Mouse (Mus musculus): ENCODE data around the gene Fam78a. TPM values are rescaled to one million over a fixed set of nuclear protein-coding genes. Genes with fewer than 3 reads are reported as not detected.

Gene Fam78a
- polyA plus RNA-seq, 1 experiment, result 189 TPM

DNA sequence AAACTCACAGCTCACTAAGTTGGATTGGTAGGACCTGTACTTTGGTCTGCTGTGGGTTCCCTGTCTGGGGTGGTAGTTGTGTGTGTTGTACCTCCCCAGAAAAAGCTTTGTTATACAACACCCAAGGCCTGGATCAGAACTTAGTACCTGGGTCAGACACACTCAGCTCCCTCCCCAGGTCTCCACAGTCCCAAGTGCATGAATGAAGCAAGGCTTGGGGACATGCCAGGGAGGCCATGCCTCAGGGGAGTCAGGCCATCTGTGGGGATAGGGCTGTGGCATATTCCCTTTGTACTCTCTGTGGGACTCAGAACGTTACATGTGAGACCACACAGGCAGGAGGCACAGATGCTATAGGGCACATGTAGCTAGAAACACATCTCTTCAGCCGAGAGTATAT, 5.5 kb upstream of the Fam78a start:
- Histone ChIP-seq H3K27ac (ENCODE audit: control insufficient read depth, insufficient read depth, low read length) (no peak overlapping the region), H3K4me1 (replicated peaks; ENCODE audit: control insufficient read depth, insufficient read depth, low read length) (peaks cover 9% of the 10 kb centered on the region), H3K27me3 (ENCODE audit: control insufficient read depth, insufficient read depth, low read length) (no peaks in the 10 kb centered on the region), H3K36me3 (ENCODE audit: control insufficient read depth, insufficient read depth, low read length) (no peaks in the 10 kb centered on the region), H3K4me3 (ENCODE audit: control insufficient read depth, insufficient read depth, low read length) (no peak overlapping the region)
- no peak for TF ChIP-seq POLR2A (IDR thresholded peaks at IDR 0.05; ENCODE audit: control insufficient read depth, extremely low read depth, insufficient read depth, low read length, poor library complexity)
- WGBS, result 87% methylated on average over 2 of the region's 2 CpGs
- no peak for DNase-seq

DNA sequence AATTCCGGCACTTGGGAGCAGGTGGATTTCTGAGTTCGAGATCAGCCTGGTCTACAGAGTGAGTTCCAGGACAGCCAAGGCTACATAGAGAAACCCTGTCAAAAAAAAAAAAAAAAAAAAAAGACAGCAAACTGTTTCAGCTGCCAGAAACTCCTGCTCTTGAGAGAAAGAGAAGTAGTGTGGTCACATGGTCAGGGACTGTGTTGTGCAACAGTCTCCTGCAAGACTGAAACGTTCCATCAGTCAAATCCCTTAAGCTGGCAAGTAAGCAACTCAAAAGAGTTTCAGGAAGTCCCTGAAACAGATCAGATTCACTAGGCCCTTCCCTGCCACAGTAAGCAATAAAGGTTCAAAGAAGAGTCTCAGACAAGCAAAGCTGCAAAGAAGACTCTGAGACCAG, 4.9 kb upstream of the Fam78a start:
- H3K4me3 ChIP-seq (ENCODE audit: control insufficient read depth, insufficient read depth, low read length), result no peak overlapping the region
- 62% methylated on average over 3 of the region's 3 CpGs for WGBS
- peaks cover 11% of the 10 kb centered on the region for H3K4me1 ChIP-seq (replicated peaks; ENCODE audit: control insufficient read depth, insufficient read depth, low read length)
- no peaks in the 10 kb centered on the region for H3K36me3 ChIP-seq (ENCODE audit: control insufficient read depth, insufficient read depth, low read length)
- no peaks in the 10 kb centered on the region for H3K27me3 ChIP-seq (ENCODE audit: control insufficient read depth, insufficient read depth, low read length)
- no peak for DNase-seq
- TF ChIP-seq CTCF (IDR thresholded peaks at IDR 0.05; ENCODE audit: borderline replicate concordance, control insufficient read depth, extremely low read depth, insufficient read depth, low read length, poor library complexity) (no peak), POLR2A (IDR thresholded peaks at IDR 0.05; ENCODE audit: control insufficient read depth, extremely low read depth, insufficient read depth, low read length, poor library complexity) (no peak)
- H3K27ac ChIP-seq (ENCODE audit: control insufficient read depth, insufficient read depth, low read length), result no peak overlapping the region

DNA sequence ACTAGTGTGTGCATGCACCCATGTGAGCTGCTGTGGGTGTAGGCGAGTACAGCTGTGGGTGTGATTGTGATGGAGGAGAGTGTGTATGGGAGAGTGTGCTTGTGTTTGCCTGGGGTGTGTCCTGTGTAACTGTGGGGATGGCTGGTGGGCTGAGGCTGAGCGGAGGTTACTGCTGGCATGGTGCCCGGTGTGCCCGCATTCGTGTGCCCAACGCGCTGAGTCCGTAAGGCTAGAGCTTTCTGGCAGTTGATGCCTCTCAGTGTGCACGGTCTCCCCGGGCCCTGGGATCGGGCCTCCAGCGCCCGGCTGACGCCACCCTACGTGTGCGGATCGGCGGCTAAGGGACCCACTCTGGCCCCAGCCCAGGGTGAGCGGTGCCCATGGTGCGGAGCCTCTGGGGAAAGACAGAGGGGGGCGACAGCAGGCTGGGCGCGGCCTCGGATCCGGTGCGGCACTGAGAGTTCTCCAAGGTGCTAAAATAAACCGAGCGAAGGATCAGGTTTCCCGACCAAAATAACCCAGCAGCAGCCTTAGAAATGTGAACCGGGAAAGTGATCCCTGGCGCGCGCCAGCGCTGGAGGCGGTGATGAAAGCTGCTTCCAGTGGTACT, 3.8 kb upstream of the Fam78a start:
- Histone ChIP-seq H3K4me1 (replicated peaks; ENCODE audit: control insufficient read depth, insufficient read depth, low read length) (peaks cover 11% of the 10 kb centered on the region), H3K36me3 (ENCODE audit: control insufficient read depth, insufficient read depth, low read length) (no peaks in the 10 kb centered on the region), H3K27me3 (ENCODE audit: control insufficient read depth, insufficient read depth, low read length) (no peaks in the 10 kb centered on the region), H3K27ac (ENCODE audit: control insufficient read depth, insufficient read depth, low read length) (no peak overlapping the region), H3K4me3 (ENCODE audit: control insufficient read depth, insufficient read depth, low read length) (no peak overlapping the region)
- 7% methylated on average over 35 of the region's 35 CpGs for WGBS
- peak; percentile 17 for DNase-seq
- no peak for TF ChIP-seq POLR2A (IDR thresholded peaks at IDR 0.05; ENCODE audit: control insufficient read depth, extremely low read depth, insufficient read depth, low read length, poor library complexity)
- TF ChIP-seq CTCF (IDR thresholded peaks at IDR 0.05; ENCODE audit: borderline replicate concordance, control insufficient read depth, extremely low read depth, insufficient read depth, low read length, poor library complexity), result no peak

DNA sequence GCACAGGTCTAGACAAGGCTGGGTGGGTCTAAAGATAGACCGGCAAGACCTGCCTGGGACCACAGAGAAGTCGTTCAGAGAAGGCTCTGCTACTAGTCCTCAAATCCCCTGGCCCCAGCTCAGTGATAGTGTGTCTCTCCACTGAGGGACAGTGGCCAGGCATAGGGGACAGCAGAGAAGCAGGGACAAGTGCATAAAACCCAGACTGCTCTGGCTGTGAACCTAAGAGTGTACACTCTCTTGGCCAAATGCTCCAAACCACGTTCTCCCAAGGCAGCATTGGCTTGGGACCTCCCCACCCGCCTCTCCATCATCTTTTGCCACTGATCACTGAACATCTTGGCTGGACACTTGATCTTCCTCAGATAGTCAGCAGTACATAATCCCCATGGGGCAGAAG, 2.9 kb upstream of the Fam78a start:
- Histone ChIP-seq H3K36me3 (ENCODE audit: control insufficient read depth, insufficient read depth, low read length) (no peaks in the 10 kb centered on the region), H3K27me3 (ENCODE audit: control insufficient read depth, insufficient read depth, low read length) (no peaks in the 10 kb centered on the region), H3K4me1 (replicated peaks; ENCODE audit: control insufficient read depth, insufficient read depth, low read length) (peaks cover 11% of the 10 kb centered on the region), H3K27ac (ENCODE audit: control insufficient read depth, insufficient read depth, low read length) (no peak overlapping the region), H3K4me3 (ENCODE audit: control insufficient read depth, insufficient read depth, low read length) (no peak overlapping the region)
- no peak for TF ChIP-seq CTCF (IDR thresholded peaks at IDR 0.05; ENCODE audit: borderline replicate concordance, control insufficient read depth, extremely low read depth, insufficient read depth, low read length, poor library complexity)
- TF ChIP-seq POLR2A (IDR thresholded peaks at IDR 0.05; ENCODE audit: control insufficient read depth, extremely low read depth, insufficient read depth, low read length, poor library complexity), result no peak
- 89% methylated on average over 4 of the region's 4 CpGs for WGBS
- DNase-seq, result no peak

DNA sequence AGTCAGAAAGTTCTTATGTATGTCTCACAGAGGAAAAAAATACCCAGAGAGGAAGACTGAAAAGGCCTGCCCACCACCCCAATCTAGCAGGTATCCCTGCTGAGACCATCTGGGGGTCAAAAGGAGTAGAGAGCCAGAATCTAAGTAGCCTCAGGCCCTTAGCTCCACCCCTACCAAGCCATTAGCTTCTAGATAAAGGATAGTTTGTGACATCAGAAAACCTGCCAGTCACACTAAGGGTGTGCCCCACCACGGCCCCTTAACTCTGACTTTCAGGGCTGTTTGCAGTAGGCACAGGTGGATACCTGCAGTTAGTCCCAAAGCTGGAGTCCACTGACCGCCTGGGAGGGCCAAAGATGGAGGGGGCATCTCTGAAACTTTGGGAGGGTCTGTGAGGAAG, 574 bp upstream of the Fam78a start:
- H3K27ac ChIP-seq (ENCODE audit: control insufficient read depth, insufficient read depth, low read length), result no peak overlapping the region
- H3K4me3 ChIP-seq (ENCODE audit: control insufficient read depth, insufficient read depth, low read length), result no peak overlapping the region
- WGBS, result 88% methylated on average over 2 of the region's 2 CpGs
- H3K4me1 ChIP-seq (replicated peaks; ENCODE audit: control insufficient read depth, insufficient read depth, low read length), result peaks cover 11% of the 10 kb centered on the region
- peaks cover 8% of the 10 kb centered on the region for H3K36me3 ChIP-seq (ENCODE audit: control insufficient read depth, insufficient read depth, low read length)
- DNase-seq, result peak; percentile 14
- H3K27me3 ChIP-seq (ENCODE audit: control insufficient read depth, insufficient read depth, low read length), result no peaks in the 10 kb centered on the region
- TF ChIP-seq POLR2A (IDR thresholded peaks at IDR 0.05; ENCODE audit: control insufficient read depth, extremely low read depth, insufficient read depth, low read length, poor library complexity) (no peak), CTCF (IDR thresholded peaks at IDR 0.05; ENCODE audit: borderline replicate concordance, control insufficient read depth, extremely low read depth, insufficient read depth, low read length, poor library complexity) (no peak)

DNA sequence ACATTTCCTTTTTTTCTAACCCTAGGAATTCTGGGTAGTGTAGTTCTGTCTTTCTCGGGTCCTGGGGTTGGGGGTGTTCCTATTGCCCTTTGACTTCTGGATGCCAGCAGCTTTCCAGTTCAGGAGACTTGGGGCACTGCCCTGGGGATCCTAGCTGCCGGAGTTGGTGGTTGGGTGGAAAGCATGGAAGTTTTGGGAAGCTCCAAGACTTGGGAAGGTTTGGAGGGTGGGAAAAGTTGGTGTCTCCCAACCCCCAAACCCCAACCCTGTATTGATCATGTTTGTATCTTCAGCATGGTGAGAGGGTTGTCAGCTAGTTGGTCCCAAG, 179 bp upstream of the Fam78a start:
- Histone ChIP-seq H3K4me3 (ENCODE audit: control insufficient read depth, insufficient read depth, low read length) (no peak overlapping the region), H3K27me3 (ENCODE audit: control insufficient read depth, insufficient read depth, low read length) (no peaks in the 10 kb centered on the region), H3K4me1 (replicated peaks; ENCODE audit: control insufficient read depth, insufficient read depth, low read length) (peaks cover 11% of the 10 kb centered on the region), H3K27ac (ENCODE audit: control insufficient read depth, insufficient read depth, low read length) (no peak overlapping the region), H3K36me3 (ENCODE audit: control insufficient read depth, insufficient read depth, low read length) (peaks cover 8% of the 10 kb centered on the region)
- 35% methylated on average over 2 of the region's 2 CpGs for WGBS
- DNase-seq, result no peak
- no peak for TF ChIP-seq CTCF (IDR thresholded peaks at IDR 0.05; ENCODE audit: borderline replicate concordance, control insufficient read depth, extremely low read depth, insufficient read depth, low read length, poor library complexity)
- no peak for TF ChIP-seq POLR2A (IDR thresholded peaks at IDR 0.05; ENCODE audit: control insufficient read depth, extremely low read depth, insufficient read depth, low read length, poor library complexity)
